Mouse (Mus musculus) brain, adult 2 months (tissue): ENCODE measurements around the gene Ropn1.
"Not testable (repeated sequence)": the region's sequence is repeated elsewhere in the genome, so short reads cannot be mapped to it uniquely, and the experiment has no call there.

Experiments
- DNase-seq: peaks from one replicate; pipeline ENCODE4 v3.0.0; 2011; ENCODE audit warnings: low read depth, low spot score

The Ropn1 gene

DNA sequence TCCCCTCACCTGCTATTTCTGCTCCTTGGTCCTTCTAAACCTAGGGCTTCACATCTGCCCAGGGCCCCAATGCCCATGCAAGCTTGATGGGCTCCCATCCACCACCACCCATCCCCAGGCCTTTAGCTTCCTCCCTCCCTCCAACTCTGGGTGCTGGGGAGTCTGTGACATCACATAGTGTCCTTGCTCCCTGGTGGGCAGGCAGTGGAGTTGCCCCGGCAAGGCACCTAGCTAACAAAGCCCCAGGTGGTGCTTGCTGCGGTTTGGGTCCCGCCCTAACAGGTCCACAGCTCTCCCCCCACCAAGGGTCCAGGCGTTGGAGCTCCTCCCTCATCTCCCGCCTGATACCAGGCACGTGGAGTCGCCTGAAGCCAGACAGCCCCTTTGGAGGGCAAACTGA, at the start of gene Ropn1:
TSS of gene Ropn1 (plus strand) at position 301 of the 400 bp plus-strand sequence.
- DNase-seq, result no peak

DNA sequence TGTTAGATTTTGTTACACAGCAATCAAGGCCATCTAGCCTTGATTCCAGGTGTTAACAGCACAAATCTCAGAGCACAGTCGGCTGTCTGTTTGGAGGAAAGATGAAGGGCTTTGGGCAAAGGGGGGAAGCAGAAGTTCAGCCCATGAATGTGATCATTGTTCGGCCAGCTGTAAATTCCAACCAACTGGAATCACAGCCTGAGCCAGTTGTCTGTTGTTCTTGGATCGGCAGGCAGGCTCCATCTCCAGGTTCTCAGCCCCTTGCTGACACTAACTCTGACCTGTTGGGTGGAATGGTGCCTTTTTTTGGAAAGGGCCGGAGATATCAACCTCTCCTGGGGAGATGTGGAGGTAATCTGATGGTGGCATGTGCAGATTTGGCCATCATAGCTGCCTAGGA, 47.8 kb upstream of the Ropn1 start:
- no peak for DNase-seq

DNA sequence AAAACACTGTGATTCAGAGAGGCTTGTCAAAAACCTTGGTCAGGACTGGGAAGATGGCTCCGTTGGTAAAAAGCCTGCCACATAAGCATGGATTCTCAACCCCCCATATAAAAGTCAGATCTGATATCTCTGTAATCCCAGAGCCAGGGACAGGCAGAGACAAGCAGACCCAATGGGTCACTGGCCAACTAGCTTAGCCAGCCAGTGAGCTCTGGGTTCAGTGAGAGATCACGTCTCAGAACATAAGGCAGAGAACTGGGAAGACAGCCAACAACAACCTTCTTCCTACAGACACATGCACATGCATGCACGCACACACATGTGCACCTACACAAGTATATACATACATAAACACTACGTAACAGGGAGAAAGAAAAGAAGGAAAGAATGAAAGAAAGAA, 46.6 kb upstream of the Ropn1 start:
- DNase-seq, result no peak

DNA sequence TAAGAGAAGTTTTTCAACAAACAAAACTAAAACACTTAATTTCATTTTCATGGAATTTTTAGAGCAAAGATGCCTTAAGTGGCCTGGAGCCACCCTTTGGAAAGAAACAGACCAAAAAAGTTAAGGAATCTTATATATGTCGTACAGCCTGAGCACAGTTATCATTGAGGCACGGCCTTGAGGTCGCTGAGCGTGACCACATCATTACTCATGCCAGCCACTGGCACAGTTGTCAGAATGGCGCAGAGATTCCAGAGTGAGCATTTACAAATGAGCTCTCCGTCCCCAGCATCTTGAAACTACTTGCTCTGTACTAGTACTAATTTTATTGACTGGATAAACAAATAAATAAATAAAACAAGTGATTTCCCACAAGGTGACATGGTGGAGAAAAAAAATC, 45.9 kb upstream of the Ropn1 start:
- no peak for DNase-seq

DNA sequence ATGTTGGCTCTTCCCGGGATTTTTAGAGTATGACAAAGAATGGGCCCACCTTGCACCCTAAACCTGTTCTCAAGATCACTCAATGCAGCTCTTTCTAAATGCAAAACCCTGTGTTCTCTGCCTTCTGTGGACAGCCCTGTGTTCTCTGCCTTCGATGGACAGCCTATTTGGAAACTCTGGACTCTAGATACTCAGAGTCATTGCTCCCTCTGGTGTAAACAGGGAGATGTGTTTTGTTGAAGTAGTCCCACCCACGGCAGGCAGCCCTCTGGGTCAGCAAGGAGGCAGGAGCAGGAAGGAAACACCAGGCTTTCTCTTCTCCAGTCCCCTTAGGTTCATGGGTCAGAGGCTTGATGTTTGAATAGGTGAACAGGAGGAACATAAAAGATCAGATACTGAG, 44.0 kb upstream of the Ropn1 start:
- DNase-seq, result peak; percentile 48

DNA sequence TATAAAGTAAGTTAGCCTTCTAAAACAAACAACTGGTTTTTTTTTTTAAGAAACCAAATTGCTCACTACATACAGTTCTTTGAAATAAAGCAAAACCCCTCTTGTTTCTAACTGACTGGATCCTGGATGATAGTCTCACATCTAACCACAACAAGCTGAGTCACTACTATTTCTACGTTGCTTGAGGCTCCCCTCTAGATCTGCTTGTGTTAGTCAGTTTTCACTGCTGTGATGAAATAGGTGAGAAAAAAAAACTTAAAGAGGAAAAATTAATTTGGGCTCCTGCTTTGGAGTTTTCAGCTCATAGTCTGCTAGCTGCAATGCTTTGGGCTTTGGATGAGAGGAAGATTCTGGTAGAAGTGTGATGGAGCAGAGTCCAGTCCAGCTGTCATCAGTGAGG, 39.6 kb upstream of the Ropn1 start:
- DNase-seq, result no peak

DNA sequence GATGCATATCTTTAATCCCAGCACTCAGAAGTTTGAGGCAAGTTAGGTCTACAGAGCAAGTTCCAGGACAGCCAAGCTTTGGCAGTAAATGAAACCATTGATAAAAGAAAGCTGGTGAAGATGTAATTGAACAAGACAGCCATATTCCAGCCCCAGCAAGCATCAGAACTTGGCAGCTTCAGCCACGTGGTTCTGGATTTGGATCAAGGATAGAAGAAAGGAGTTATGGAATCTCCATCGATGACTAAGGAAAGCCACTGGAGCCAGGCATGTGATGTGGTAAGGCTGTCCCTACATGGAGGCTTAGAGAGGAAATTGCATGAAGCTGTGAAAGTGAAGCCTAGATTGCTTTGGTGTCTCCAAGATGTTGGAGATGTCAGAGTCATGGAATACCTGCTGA, 35.7 kb upstream of the Ropn1 start:
- DNase-seq, result no peak

DNA sequence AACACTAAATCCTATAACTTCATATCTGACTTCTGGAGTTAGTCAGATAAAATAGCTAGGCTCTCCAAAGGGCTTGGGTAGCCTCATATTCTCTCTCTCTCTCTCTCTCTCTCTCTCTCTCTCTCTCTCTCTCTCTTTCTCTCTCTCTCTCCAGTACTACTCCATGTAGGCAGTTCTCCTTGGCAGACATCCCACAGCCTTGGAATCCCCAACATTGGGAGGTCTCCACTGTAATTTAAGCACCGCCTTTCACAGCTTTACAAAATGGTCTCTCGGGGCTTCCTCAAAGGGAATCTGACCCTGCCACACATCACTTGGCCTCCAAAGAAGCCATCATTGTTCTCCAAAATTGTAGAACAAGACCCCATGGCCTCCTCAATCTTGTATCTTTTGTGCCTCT, 22.1 kb upstream of the Ropn1 start:
- DNase-seq, result no peak

DNA sequence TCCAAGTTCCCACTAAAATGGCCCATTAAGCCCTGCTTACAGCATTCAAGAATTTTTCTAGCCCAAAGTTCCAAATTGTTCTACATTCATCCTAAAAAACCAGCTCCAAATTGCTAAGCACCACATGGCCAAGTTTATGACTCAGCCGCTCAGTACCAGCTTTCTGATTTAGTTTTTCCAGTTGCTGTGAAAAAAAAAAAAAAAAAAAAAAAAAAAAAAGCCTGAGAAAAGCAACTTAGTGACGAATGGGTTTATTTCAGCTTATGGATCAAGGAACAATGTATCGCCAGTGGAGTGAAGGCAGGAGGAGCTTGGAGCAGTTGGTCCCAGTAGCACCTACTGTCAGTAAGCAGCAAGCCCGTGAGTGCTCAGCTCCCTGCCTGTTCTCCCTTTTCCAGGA, 21.3 kb upstream of the Ropn1 start:
- peak; percentile 90 for DNase-seq

DNA sequence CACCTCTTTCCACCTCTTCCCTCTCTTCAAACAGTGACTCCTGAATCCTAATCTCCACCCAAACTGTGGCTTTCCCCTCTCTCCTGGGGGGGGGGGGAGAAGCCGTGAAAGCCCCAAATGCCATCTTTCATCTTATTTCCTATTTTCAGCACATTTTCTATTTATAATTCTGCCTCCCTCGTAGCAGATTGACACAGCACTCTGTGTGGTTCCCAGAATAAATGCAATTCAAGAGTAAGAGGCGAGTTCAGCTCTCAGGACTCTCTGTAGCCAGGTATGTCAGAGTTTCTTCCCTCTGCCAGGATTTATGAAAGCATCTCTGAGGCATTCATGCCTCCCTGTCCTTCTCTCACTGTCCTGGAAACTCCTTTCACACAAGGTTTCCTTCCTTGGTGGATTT, 14.2 kb upstream of the Ropn1 start:
- peak; percentile 65 for DNase-seq

DNA sequence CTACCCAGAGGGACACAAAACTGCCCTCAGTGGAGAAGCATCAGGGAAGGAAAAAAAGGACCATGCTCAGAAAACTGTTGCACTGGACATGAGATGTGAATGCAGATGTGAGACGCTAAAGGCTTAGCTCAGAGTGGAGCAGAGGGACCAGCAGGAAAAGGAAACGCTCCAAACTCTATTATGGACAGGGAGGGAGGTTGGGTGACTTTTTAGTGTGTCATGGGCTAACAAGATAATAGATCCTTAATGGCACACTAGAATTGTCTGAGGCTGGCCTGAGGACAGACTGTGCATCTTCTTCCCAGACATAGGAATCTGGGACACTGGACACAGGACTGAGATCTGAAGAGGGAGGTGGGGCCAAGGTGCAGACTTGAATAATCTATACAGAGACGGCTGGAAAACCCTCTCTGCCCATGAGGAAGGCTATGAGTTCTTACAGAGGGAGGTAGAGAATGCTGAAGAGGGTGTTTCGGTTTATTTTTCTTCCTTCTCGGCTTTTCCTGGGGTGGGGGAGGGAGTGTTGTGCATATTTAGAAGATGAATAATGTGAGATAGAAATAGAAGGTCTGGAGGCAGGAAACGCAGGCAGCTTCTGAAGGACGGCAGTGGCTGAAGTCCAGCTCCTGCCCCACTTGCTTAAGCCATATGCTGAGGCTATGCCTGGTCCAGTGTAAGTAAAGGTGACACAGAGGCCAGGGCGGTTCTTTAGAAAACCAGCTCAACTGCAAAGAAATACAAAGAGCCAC, 6.0 kb upstream of the Ropn1 start:
- peak; percentile 81 for DNase-seq

DNA sequence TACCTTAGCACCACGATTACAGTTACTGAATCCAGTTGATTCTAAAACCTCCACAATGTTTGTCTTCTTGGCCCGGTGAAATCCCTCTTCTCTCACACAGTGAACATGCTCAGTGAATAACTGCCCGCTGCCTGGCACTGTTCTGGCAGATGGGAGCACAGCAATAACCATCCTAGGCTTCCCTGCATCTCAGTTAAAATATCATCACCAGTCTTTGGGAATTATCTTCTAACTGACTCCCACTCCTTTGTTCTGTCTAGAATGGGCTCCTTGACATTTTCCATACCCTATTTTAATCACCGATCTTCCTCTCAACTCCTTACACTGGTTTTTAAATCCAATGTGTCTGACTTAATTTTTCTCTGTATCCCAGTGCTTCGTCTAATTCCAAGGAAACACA, 3.3 kb downstream of the Ropn1 start:
- peak; percentile 67 for DNase-seq

DNA sequence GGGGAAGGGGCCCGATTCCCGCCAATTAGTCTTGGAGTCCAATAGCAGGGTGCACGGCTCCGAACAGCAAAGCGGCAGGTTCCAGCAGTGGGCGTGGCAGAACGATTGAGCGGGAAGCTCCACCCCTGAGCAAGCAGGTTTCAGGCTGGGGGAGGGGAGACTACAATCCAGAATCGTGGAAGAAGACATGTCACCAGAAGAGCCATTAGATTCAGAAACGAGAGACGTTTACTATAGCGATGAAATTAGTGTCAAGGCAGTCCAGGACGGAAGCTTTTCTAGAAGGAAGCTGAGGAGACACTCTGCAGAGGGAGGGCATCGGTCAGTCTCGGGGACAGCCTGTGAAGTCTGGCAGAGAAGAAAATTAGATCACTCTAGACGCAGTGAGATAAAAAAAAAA, 7.8 kb downstream of the Ropn1 start:
- not testable (repeated sequence) for DNase-seq

DNA sequence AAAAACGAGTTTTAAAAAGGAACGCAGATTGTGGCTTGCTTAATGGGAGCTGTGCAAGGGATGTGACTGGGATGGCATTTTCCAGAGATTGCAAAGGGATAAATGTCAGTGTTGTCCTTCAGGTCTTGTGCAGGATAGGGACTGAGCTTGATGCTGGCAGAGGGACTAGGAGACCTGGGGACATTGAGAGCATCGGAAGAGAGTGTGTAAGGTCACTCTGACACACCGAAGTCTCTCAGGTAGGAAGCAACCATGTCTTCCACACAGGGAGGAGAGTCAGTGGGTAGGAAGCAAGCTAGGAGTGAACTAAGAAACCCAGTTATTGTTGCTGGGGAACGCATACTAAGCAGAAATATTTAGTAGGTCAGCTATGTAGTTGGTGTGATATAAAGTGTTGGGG, 8.3 kb downstream of the Ropn1 start:
- no peak for DNase-seq

DNA sequence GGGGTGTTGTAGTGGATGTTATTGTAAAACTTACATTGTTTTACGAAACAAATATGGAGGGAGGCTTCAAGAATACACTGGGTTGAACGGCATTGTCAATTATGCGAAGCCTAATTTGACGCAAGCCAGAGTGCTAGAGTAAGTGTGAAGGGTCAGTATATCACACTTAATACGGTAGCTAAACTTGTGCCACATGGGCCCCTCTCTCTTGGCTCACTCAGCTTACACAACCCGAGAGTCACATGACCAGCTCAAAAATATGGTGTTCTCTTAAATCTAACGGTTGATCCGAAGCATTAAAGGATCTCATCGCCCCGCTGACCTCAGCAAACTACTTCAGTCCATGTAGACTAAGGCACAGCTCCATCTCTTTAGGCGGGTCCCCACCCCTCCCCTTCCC, 8.7 kb downstream of the Ropn1 start:
- no peak for DNase-seq

DNA sequence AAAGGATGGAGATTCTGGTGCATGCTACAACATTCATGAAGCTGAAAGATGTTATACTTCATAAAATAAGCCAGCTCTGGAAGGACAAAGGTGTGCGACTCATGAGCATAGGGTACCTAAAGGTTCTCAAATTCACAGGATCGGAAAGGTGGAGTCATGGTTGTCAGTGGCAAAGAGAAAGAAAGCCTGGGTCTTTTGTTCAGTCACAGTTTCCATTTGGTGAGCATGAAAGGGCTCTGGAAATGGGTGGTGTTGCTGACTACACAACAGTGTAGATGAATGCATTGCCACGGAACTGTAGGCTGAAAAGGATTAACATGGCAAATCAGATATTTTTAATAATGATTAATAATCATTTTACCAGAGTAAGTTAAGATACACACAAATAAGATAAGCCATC, 14.8 kb downstream of the Ropn1 start:
- no peak for DNase-seq

DNA sequence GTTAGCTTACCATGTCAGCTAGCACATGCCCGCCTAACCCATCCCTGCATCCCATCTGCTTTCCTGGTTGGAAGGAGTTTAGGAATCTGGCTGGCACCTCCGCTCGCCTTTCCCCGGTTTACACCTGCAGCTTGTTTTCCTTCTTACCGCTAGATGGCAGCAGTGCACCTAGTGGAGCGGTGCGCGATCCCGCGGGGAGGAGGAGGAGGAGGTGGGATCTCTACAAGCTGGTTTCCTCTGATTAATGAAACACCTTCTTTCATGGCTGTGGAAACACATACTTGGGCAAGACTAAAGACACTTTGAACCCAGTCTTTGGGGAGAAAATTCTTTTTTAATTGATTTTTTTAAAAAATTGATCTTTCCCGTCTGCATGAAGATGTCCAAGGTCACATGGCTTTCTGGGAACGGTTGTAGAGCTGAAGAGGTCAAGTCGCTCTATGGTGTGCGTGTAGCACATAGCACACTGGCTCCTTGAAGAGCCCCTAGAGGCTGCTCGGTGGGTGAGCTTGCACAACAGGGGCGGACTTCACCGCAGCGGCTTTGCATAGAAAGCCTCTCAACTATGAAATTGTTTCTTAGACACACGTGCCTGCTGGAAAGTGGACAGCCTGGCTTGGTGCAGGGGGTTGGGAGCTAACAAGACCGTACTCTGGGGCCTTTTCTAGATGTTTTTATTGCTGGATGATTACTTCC, 17.5 kb downstream of the Ropn1 start:
- peak; percentile 90 for DNase-seq

DNA sequence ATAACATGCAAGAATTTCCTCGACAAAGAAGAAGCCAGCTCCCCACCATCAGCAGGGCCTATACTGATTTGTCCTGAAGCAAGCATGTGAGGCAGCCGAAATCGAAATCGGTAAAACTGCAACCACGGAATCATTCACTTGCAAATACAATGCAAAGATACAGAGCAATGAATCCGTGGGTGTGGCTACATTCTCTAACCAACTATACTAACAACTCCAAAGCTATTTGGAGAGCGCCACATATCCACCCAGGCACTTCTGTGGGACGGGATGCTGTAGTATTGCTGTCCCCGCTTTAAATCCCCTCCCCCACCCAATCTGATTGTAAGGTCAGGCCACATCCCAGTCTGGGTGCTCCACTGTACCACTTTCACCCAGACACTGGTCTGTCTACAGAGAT, 18.6 kb downstream of the Ropn1 start:
- no peak for DNase-seq

DNA sequence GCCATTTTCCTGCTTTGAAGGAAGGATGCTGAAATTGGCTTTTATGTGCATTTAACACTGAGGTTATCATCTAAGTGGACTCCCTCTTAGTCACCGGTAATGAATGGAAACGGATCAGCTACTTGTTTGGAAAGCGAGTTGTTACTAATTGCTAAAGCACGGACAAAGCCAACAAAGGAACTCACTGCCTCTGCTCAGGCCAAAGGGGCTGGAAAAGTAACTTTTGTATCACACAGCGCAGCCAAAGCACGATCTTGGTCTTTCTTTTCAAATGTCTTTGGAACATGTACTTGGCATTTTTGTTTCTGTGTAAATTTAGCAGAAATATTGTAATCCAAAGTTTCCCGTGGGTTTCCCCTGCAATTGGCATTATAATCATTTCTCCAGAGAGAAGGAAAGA, 22.2 kb downstream of the Ropn1 start:
- DNase-seq, result no peak

DNA sequence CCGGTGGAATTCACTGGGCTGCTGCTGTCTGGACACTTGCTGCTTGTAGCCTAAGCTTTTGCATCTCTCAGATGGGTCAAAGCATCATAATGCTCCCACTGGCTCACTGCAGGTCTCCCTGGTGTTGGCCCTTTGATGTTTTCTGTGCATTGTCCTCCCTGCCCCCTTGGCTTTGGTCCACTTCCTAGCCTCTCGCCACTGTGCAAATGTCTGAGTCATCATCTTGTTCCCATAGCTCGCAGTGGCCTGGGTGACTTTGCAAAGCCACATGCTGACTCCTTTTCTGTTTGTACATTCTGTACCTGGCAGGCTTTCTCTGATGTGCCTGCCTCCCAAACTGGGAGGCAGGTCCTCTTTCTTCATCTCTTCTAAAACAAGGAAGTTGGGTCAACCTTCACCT, 23.1 kb downstream of the Ropn1 start:
- no peak for DNase-seq

DNA sequence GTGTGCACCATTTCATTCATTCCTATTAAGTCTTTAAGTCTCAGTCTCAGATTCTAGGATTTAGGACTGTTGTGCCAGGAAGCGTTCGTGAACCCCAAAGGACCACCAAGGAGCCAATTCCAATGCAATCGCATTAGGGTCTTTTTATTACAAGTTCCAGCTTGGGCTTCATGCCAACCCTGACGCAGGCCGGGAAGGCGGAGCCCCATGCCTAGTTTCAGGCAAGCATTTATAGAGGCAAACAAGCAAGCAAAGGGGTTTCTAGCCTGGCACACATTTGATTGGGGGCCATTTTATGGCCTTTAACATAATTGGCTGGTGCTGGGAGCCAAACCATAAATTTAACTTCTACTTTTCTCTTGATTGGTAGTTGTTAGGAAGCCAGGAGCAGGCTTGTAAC, 24.6 kb downstream of the Ropn1 start:
- DNase-seq, result no peak

DNA sequence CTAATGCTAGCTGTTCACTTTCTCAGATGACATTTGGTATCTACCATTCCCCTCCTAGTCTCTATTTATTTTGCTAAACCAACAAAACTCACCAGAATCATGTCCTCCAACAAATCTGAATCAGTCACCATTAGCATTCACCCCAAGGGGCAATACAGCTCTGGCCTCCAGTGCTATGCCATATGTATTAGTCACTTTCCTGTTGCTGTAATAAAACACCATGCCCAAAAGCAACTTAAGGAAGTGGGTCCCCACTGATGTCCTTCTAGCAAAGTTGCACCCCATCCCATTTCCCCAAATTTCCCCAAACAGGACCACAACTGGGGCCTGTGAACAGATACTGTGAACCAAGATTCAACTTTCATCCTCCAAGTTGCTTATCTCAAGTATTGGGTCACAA, 32.1 kb downstream of the Ropn1 start:
- DNase-seq, result no peak

DNA sequence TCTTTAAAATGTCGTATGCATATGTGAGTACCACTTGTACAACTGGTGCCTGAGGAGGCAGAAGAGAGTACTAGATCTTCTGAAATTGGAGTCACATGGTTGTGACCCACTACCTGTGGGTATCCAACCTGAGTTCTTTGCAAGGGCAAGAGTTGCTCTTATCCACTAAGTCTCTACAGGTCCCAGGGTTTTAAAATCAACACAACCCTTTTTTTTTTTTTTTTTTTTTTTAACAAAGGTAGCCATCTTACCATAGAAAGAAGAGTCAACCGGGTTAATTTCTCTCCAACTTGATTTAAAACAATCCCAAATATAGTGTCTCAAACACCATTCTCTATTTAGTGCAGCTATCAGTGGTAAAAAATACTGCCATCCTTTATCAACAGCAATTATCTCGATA, 40.2 kb downstream of the Ropn1 start:
- DNase-seq, result no peak
